Mouse (Mus musculus): ENCODE data around the gene Fam3c. TPM values are rescaled to one million over a fixed set of nuclear protein-coding genes. Genes with fewer than 3 reads are reported as not detected.
A peak's percentile ranks its signal among the peaks of the same experiment; 100 is the strongest.

Fam3c gene
- polyA plus RNA-seq, 1 experiment from 2014 or later, result 89.4 TPM

DNA sequence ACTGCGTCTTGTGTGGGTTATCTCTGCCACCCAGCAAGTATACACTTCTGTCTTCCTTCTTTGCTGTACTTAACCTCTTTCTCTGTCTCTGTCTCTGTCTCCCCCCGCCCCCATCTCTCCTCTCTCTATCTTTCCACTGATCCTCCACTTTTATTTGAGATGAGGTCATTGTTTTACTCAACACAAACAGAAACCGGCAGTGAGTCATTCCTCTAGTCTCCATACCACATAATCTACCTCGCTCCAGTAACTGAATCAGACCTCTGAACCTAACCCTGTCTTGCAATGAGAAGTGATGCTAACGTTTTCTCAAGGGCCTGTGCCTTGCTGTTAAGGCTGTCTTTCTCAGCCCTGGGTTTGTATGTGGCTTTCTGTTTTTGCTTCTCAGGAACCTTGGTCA, 22.4 kb upstream of the Fam3c start:
- Histone ChIP-seq H3K9ac (no peak overlapping the region), H3K4me1 (replicated peaks) (no peaks in the 10 kb centered on the region)

DNA sequence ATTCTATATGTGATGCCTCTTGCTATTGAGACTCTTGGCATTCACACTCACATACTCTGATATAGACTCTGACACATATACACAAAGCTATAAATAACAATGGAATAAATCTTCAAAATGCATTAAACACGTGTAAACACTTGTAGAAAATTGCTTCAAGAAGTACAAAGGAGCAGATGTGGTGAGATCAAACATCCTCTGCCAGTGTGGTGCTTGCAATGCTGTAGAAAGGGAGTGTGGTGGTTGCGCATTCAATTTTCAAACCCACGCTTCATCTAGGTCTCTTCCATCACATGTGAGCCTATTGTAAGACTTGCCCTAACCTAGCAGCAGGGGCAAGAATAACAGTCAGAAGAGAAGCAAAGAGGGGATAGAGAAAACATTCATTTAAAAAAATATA, 18.7 kb upstream of the Fam3c start:
- no peaks in the 10 kb centered on the region for H3K4me1 ChIP-seq (replicated peaks)
- 75% methylated on average over 3 of the region's 3 CpGs for WGBS
- no peak overlapping the region for H3K27ac ChIP-seq (replicated peaks)
- H3K4me3 ChIP-seq, result no peak overlapping the region
- no peak overlapping the region for H3K9ac ChIP-seq
- H3K36me3 ChIP-seq, result no peaks in the 10 kb centered on the region
- H3K27me3 ChIP-seq, result no peaks in the 10 kb centered on the region
- H3K4me2 ChIP-seq, result no peak overlapping the region
- ATAC-seq (ENCODE audit: low FRiP score, low read depth), result no peak
- no peaks in the 10 kb centered on the region for H3K9me3 ChIP-seq

More for the DNA sequence above, 22.4 kb upstream of the Fam3c start:
- no peak for ATAC-seq (ENCODE audit: low FRiP score, low read depth)
- no peaks in the 10 kb centered on the region for H3K9me3 ChIP-seq
- H3K4me2 ChIP-seq, result no peak overlapping the region
- no peaks in the 10 kb centered on the region for H3K27me3 ChIP-seq
- H3K36me3 ChIP-seq, result no peaks in the 10 kb centered on the region
- 79% methylated on average over 5 of the region's 5 CpGs for WGBS
- no peak overlapping the region for H3K27ac ChIP-seq (replicated peaks)
- no peak overlapping the region for H3K4me3 ChIP-seq

DNA sequence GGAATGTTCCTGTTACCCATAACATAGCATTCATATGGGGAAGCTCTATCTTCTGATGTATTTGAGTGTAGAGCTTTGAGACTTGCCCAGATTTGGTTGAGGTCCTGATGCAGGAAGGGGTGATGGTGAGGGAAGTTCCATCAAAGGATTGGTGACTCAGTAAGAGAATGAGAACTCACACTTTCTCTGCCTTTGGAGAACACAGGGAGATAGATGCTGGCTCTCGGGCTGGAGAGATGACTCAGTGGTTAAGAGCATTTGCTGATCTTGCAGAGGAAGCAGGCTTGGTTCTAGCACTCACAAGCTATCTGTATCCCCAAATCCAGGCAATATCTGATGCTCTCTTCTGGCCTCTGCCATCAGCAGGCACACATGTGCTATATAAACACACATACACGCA, 17.4 kb upstream of the Fam3c start:
- 88% methylated on average over 2 of the region's 2 CpGs for WGBS
- Histone ChIP-seq H3K4me2 (no peak overlapping the region), H3K9ac (no peak overlapping the region), H3K4me3 (no peak overlapping the region), H3K9me3 (no peaks in the 10 kb centered on the region), H3K4me1 (replicated peaks) (no peaks in the 10 kb centered on the region), H3K36me3 (no peaks in the 10 kb centered on the region), H3K27me3 (no peaks in the 10 kb centered on the region), H3K27ac (replicated peaks) (no peak overlapping the region)
- no peak for ATAC-seq (ENCODE audit: low FRiP score, low read depth)

DNA sequence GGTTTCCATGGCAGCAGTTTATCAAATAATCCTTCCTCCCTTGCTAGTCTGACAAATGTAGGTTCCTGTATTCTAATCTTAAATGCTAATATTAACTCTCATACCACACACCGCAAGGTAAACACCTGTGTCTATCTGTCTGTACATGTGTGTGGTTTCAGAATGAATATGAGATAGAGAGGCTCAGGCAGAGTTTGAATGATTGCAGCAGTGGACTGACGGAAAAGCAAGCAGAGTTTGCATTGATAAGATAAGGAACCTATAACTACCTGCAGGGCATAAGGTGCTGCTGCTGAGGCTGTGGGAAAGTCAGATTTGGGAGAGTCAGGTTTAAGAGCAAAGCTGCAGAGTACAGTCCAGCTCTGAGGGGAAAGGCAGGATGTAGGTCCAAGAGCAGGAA, 10.9 kb upstream of the Fam3c start:
- Histone ChIP-seq H3K36me3 (no peaks in the 10 kb centered on the region), H3K27ac (replicated peaks) (no peak overlapping the region), H3K4me2 (no peak overlapping the region), H3K9ac (no peak overlapping the region), H3K4me3 (no peak overlapping the region), H3K9me3 (no peaks in the 10 kb centered on the region), H3K4me1 (replicated peaks) (no peaks in the 10 kb centered on the region), H3K27me3 (no peaks in the 10 kb centered on the region)
- ATAC-seq (ENCODE audit: low FRiP score, low read depth), result no peak
- 96% methylated on average over 2 of the region's 2 CpGs for WGBS

DNA sequence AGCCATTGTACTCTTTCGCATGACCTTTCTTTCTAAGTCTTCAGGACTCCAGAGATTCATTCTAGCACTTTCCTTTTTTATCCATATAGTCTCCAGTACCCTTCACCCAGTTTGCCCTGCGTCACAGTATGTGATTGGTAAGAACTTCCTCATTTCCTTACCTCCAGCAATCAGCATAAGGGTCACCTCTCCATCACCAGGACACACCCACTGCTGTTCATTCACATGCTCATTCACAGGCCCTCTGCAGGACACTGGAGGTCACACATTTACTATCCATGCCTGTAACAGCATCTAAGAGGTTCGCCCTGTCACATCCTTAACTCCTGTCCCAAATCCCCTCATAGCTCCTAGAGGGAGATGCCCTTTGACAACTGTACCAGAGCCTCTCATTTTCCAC, 7.5 kb upstream of the Fam3c start:
- Histone ChIP-seq H3K27ac (replicated peaks) (no peak overlapping the region), H3K9ac (no peak overlapping the region), H3K27me3 (no peaks in the 10 kb centered on the region), H3K36me3 (no peaks in the 10 kb centered on the region), H3K4me1 (replicated peaks) (no peaks in the 10 kb centered on the region), H3K9me3 (no peaks in the 10 kb centered on the region), H3K4me3 (no peak overlapping the region), H3K4me2 (no peak overlapping the region)
- WGBS, result 79% methylated on average over 3 of the region's 3 CpGs
- ATAC-seq (ENCODE audit: low FRiP score, low read depth), result no peak

DNA sequence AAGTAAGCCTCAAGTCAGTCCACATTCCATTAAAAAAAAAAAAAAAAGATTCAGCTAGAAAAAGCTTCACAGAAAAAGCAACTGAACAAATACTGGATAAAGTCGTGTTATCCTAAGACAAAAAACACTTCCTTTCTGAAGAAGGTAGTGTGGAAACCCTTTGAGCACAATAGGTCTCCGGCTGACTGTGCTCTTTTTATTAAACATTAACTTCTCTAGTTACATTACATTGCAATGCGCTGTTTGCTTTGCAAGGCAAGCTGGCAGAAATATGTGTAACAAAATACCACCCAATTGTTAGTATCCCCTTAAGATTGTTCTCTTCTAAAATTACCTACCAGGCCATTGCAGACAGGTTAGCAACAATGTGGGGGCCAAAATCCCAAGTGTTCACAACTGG, 5.9 kb upstream of the Fam3c start:
- WGBS, result 50% methylated on average over 3 of the region's 3 CpGs
- Histone ChIP-seq H3K9me3 (no peaks in the 10 kb centered on the region), H3K27ac (replicated peaks) (no peak overlapping the region), H3K4me2 (no peak overlapping the region), H3K36me3 (no peaks in the 10 kb centered on the region), H3K4me3 (no peak overlapping the region), H3K4me1 (replicated peaks) (no peaks in the 10 kb centered on the region), H3K9ac (no peak overlapping the region), H3K27me3 (no peaks in the 10 kb centered on the region)
- no peak for ATAC-seq (ENCODE audit: low FRiP score, low read depth)

DNA sequence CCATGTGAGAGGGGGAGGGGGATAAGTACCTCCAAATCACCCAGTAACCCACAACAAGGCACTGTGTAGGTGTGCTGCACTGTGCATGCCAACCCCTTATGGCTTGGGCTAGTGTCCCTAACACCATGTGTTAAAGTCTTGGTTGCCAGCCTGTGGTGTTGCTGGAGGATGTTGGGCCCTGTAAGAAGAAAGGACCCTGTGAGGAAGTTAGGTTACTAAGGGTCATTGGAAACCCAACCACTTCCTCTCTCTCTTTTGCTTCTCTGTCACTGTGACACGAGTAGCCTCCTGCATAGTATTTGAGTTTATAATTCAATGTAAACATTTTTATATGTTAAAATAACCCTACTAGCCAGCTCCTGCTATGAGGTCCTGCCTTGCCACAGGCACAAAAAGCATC, 3.0 kb upstream of the Fam3c start:
- H3K4me2 ChIP-seq, result no peak overlapping the region
- H3K27ac ChIP-seq (replicated peaks), result no peak overlapping the region
- H3K4me3 ChIP-seq, result no peak overlapping the region
- H3K9ac ChIP-seq, result no peak overlapping the region
- H3K36me3 ChIP-seq, result no peaks in the 10 kb centered on the region
- ATAC-seq (ENCODE audit: low FRiP score, low read depth), result no peak
- peaks cover 17% of the 10 kb centered on the region for H3K4me1 ChIP-seq (replicated peaks)
- no peaks in the 10 kb centered on the region for H3K9me3 ChIP-seq
- WGBS, result 57% methylated on average over 1 of the region's 1 CpGs
- no peaks in the 10 kb centered on the region for H3K27me3 ChIP-seq

DNA sequence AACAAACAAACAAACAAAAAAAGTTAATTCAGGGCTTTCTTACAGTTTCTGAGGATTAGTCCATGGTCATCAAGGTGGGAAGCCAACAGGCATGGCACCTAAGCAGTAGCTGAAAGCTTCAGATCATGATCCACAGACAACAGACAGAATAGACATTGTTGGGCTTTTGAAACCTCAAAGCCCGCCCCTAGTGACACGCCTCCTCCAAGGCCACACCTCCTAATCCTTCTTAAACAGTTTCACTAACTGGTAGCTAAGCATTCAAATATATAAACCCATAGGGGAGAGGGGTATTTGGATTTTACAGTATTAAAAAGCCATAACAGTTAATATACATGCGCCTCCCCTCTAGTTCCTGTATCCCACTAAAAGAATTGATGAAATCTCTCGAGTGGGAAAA, 1.3 kb upstream of the Fam3c start:
- H3K27ac ChIP-seq (replicated peaks), result no peak overlapping the region
- H3K9ac ChIP-seq, result no peak overlapping the region
- 95% methylated on average over 4 of the region's 4 CpGs for whole genome bisulfite sequencing
- H3K9me3 ChIP-seq, result no peaks in the 10 kb centered on the region
- no peaks in the 10 kb centered on the region for H3K36me3 ChIP-seq
- no peak overlapping the region for H3K4me2 ChIP-seq
- no peaks in the 10 kb centered on the region for H3K27me3 ChIP-seq
- no peak overlapping the region for H3K4me3 ChIP-seq
- peaks cover 19% of the 10 kb centered on the region for H3K4me1 ChIP-seq (replicated peaks)
- ATAC-seq (ENCODE audit: low FRiP score, low read depth), result no peak

DNA sequence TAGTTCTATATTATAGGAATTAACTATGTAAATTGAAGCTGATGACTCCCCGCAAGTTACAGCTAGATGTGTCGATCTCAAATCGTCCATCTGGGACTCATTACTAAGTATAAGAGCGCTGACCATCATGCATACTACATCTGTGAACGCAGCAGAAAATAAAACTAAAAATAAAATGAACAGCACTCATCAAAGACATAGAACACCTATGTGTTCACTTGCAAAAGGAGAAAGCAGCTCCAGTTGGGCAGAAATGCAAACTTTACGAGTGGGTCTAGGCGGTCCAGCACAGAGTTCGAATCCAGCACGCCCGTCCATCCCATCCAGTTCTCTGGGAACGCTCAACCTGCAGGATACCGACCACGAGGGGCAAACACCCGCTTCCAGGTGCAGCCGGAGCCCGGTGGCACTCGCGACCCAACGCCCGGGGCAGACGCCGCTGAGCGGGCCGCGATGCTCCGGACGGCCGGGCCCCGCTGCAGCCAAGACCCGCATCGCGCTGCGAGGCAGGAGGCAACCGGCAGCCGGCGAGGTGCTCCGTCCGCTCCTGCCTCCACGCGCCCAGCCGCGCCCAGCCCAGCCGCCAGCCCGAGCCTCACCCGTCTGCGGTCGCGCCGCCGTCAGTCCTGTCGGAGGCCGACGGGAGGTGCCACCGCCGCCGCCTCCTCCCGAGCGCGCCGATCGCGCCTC, 502 bp downstream of the Fam3c start:
- Histone ChIP-seq H3K4me3 (peak overlapping the region; percentile 92), H3K4me2 (peak overlapping the region; percentile 68), H3K27me3 (no peaks in the 10 kb centered on the region), H3K36me3 (no peaks in the 10 kb centered on the region), H3K4me1 (replicated peaks) (peaks cover 19% of the 10 kb centered on the region), H3K9ac (peak overlapping the region; percentile 93), H3K27ac (replicated peaks) (peak overlapping the region; percentile 87), H3K9me3 (no peaks in the 10 kb centered on the region)
- 3% methylated on average over 40 of the region's 62 CpGs for WGBS
- ATAC-seq (ENCODE audit: low FRiP score, low read depth), result peak; percentile 0; the same call in 1 of the 2 replicates

DNA sequence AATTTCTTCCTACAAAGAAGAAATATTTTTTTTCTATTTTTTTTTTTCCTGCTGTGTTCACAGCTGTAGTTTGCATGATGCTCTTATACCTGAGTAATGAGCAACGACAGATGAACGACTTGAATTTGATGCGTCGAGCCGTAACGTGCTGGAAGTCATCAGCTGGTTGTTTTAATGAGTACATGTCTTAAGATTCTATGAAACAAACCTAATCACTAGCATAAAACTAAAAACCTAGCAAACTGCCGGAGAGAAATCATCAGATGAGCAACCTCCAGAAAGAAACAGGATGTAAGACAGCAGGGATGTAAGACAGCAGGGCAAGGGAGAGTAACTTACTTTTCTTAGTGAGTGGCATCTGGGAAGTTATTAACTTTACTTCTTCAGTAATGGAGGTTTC, 1.4 kb downstream of the Fam3c start:
- Histone ChIP-seq H3K27me3 (no peaks in the 10 kb centered on the region), H3K27ac (replicated peaks) (no peak overlapping the region), H3K4me3 (0 out of 2 replicates have a peak overlapping the region, but pooled peaks have one; percentile 92), H3K36me3 (no peaks in the 10 kb centered on the region), H3K9me3 (no peaks in the 10 kb centered on the region), H3K4me2 (peak overlapping the region; percentile 68), H3K9ac (no peak overlapping the region), H3K4me1 (replicated peaks) (peaks cover 19% of the 10 kb centered on the region)
- no peak for ATAC-seq (ENCODE audit: low FRiP score, low read depth)
- WGBS, result 75% methylated on average over 7 of the region's 7 CpGs

DNA sequence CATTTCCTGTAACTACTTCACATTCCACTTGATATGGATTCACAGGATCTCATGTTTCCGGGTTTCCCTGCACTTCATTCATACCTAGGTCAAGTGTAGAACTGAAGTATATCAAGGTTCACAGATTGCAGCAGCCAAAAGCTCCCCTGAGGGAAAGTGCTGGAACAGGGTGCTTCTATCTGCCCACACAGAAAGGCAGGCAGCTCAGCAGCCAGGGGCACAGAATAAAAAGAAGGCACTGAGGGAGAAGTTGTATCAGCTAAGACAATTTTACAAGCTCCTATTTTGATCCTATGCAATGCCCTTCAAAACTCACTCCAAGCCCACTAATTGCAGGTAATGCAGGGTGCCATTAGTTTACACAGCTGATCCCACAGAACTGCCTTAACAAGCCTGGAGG, 2.0 kb downstream of the Fam3c start:
- H3K4me3 ChIP-seq, result no peak overlapping the region
- no peak overlapping the region for H3K9ac ChIP-seq
- peaks cover 19% of the 10 kb centered on the region for H3K4me1 ChIP-seq (replicated peaks)
- WGBS, result 74% methylated on average over 1 of the region's 1 CpGs
- no peak for ATAC-seq (ENCODE audit: low FRiP score, low read depth)
- no peak overlapping the region for H3K27ac ChIP-seq (replicated peaks)
- H3K4me2 ChIP-seq, result peak overlapping the region; percentile 68; the same call in 1 of the 2 replicates
- H3K9me3 ChIP-seq, result no peaks in the 10 kb centered on the region
- no peaks in the 10 kb centered on the region for H3K36me3 ChIP-seq
- H3K27me3 ChIP-seq, result no peaks in the 10 kb centered on the region

DNA sequence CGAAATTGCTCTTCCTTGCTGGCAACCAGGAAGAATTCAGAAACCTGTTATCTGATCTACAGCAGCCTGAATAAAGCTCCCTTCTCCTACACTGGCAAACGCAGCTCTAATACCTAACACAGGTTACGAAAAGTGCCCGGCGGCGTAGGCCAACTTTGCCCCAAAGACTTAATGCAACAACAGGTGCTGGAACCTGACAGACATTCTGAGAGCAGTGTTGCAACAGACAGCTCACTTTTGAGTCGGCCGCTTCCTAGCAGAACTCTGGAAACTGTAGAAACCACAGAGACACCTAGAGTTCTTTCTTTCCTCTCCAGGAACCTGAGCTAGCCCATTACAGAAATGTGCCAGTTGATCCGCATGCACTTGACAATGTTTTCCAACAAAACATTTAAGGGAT, 4.5 kb downstream of the Fam3c start:
- Histone ChIP-seq H3K27ac (replicated peaks) (no peak overlapping the region), H3K4me3 (no peak overlapping the region), H3K9me3 (no peaks in the 10 kb centered on the region), H3K4me1 (replicated peaks) (peaks cover 19% of the 10 kb centered on the region), H3K36me3 (no peaks in the 10 kb centered on the region), H3K27me3 (no peaks in the 10 kb centered on the region), H3K9ac (no peak overlapping the region), H3K4me2 (no peak overlapping the region)
- ATAC-seq (ENCODE audit: low FRiP score, low read depth), result no peak
- 86% methylated on average over 9 of the region's 9 CpGs for WGBS

DNA sequence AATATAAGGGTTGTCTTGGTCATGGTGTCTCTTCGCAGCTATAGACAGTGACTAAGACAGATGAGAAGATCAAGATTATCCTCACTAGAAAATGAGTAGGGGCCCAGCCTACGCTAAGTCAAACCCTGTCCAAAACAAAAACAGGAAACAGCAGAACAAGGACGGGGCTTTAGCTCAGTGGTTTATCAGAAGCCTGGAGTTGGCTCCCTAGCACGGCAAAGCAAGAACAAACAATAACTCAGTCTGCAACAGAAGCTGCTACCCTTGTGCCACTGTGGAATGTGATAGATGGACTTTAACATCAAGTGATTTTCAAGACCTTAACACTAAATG, 5.8 kb downstream of the Fam3c start:
- ATAC-seq (ENCODE audit: low FRiP score, low read depth), result no peak
- H3K27me3 ChIP-seq, result no peaks in the 10 kb centered on the region
- H3K9ac ChIP-seq, result no peak overlapping the region
- no peak overlapping the region for H3K4me2 ChIP-seq
- no peak overlapping the region for H3K4me3 ChIP-seq
- WGBS, result 81% methylated on average over 4 of the region's 4 CpGs
- no peak overlapping the region for H3K27ac ChIP-seq (replicated peaks)
- H3K36me3 ChIP-seq, result no peaks in the 10 kb centered on the region
- no peaks in the 10 kb centered on the region for H3K9me3 ChIP-seq
- H3K4me1 ChIP-seq (replicated peaks), result peaks cover 12% of the 10 kb centered on the region

Data from hindbrain, embryonic 15.5 days (tissue).